10 mouse cellular contexts compared by ENCODE assay signal in the genomic region with DNA sequence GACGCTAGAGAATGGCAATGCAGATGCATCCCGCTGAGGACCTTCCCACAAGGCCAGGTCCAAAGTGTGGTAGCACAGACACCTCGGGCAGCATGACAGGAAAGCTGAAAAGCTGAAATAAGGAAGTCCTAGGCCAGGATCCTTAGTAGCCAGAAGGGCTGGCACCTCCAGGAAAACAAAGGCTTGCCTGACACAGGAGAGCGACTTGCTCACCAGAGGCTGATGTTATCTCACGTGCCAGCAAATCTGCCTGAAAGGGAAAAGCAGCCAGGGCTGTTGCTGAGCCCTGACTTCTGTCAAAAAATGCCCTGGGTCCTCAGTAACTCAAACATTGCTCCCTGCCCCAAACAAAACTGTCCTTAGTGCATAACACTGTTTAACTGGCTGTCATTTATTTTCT.
A peak's percentile ranks its signal among the peaks of the same experiment; 100 is the strongest.
DNase-seq lines count a peak whose midpoint lies in the region; ATAC-seq and TF ChIP-seq lines count a peak whose summit lies in the region.
"Had no signal": no experiment of that assay in that cellular context is flagged by ENCODE, and none has a peak within 500 bp of the region (broad histone marks: within the 10 kb centered on the region; RNA-seq: fewer than 3 reads in every experiment).

No protein-coding gene starts in this region.

- H3K27me3 ChIP-seq in kidney, adult 2 months (replicated peaks; ENCODE audit: control insufficient read depth, insufficient read depth, low read length), result no peaks in the 10 kb centered on the region
- H3K27me3 ChIP-seq in hindbrain, embryonic 11.5 days (ENCODE audit: control insufficient read depth, insufficient read depth, low read length), result peaks cover 7% of the 10 kb centered on the region
- peaks cover 64% of the 10 kb centered on the region for H3K27me3 ChIP-seq in midbrain, embryonic 10.5 days (ENCODE audit: low read depth, poor library complexity, severe bottlenecking)

- no peaks in the 10 kb centered on the region for H3K36me3 ChIP-seq in kidney, adult 2 months (ENCODE audit: control insufficient read depth, insufficient read depth, low read length)
- no peaks in the 10 kb centered on the region for H3K36me3 ChIP-seq in hindbrain, embryonic 11.5 days (ENCODE audit: control insufficient read depth, insufficient read depth, low read length)
- H3K36me3 ChIP-seq in midbrain, embryonic 10.5 days, result no peaks in the 10 kb centered on the region

- TF ChIP-seq POLR2A in kidney, adult 2 months (IDR thresholded peaks at IDR 0.05; ENCODE audit: low read depth, low read length), result no peak
- TF ChIP-seq POLR2A in cortical plate, adult 2 months (IDR thresholded peaks at IDR 0.05; ENCODE audit: extremely low read depth, insufficient read depth, low read length), result no peak

- H3K9ac ChIP-seq in hindbrain, embryonic 11.5 days (ENCODE audit: low read depth, low read length), result no peak overlapping the region

- H3K27ac ChIP-seq in kidney, adult 2 months (ENCODE audit: insufficient read depth, low read depth, low read length), result 0 out of 2 replicates have a peak overlapping the region, but pooled peaks have one; percentile 6
- peak overlapping the region; percentile 7; the same call in 1 of the 2 replicates for H3K27ac ChIP-seq in cortical plate, adult 2 months (ENCODE audit: insufficient read depth, low read length)
- no peak overlapping the region for H3K27ac ChIP-seq in hindbrain, embryonic 11.5 days (ENCODE audit: low read depth, low read length)
- H3K27ac ChIP-seq in midbrain, embryonic 10.5 days (replicated peaks), result 0 out of 2 replicates have a peak overlapping the region, but pooled peaks have one; percentile 33

- peak overlapping the region; percentile 34 for H3K4me3 ChIP-seq in kidney, adult 2 months (ENCODE audit: insufficient read depth, low read depth, low read length)
- H3K4me3 ChIP-seq in cortical plate, adult 2 months (ENCODE audit: insufficient read depth, low read length), result peak overlapping the region; percentile 59
- peak overlapping the region; percentile 70; the same call in 1 of the 2 replicates for H3K4me3 ChIP-seq in hindbrain, embryonic 11.5 days (ENCODE audit: low read depth, low read length)
- H3K4me3 ChIP-seq in midbrain, embryonic 10.5 days, result peak overlapping the region; percentile 82

- H3K9me3 ChIP-seq in hindbrain, embryonic 11.5 days (ENCODE audit: control insufficient read depth, low read length), result no peaks in the 10 kb centered on the region
- no peaks in the 10 kb centered on the region for H3K9me3 ChIP-seq in midbrain, embryonic 10.5 days (replicated peaks)

- H3K4me2 ChIP-seq in hindbrain, embryonic 11.5 days (replicated peaks; ENCODE audit: low read depth, low read length), result peak overlapping the region; percentile 86

- DNase-seq in kidney, adult 2 months, result no peak
- no peak for DNase-seq in kidney, postnatal 10 days
- DNase-seq in hindbrain, embryonic 11.5 days (ENCODE audit: low spot score), result peak; percentile 22
- no peak for DNase-seq in midbrain, embryonic 10.5 days (ENCODE audit: low spot score)
- DNase-seq in MN1 (ENCODE audit: low spot score), result no peak
- no peak for DNase-seq in left cerebral cortex, adult 8-10 months (ENCODE audit: low spot score in 2 of 2)
- no peak for DNase-seq in ovary, postnatal 36 days (ENCODE audit: low spot score)
- DNase-seq: cerebellum, adult 11 months; kidney, postnatal 36 days had no signal

- no peak for TF ChIP-seq CTCF in kidney, adult 2 months (conservative IDR thresholded peaks at IDR 0.05; ENCODE audit: insufficient read depth, insufficient read length, low read depth, low read length)
- no peak for TF ChIP-seq CTCF in cortical plate, adult 2 months (IDR thresholded peaks at IDR 0.05; ENCODE audit: extremely low read depth, insufficient read depth, low read length)

- peaks cover 3% of the 10 kb centered on the region; the same call in 1 of the 2 replicates for H3K4me1 ChIP-seq in kidney, adult 2 months (ENCODE audit: control insufficient read depth, insufficient read depth, low read length)
- H3K4me1 ChIP-seq in cortical plate, adult 2 months (ENCODE audit: control insufficient read depth, insufficient read depth, low read length), result peaks cover 3% of the 10 kb centered on the region; the same call in 1 of the 2 replicates
- H3K4me1 ChIP-seq in hindbrain, embryonic 11.5 days (replicated peaks; ENCODE audit: control insufficient read depth, insufficient read depth, low read length), result peaks cover 2% of the 10 kb centered on the region; the same call in 1 of the 2 replicates
- peaks cover 57% of the 10 kb centered on the region for H3K4me1 ChIP-seq in midbrain, embryonic 10.5 days

- 39% methylated on average over 5 of the region's 5 CpGs for WGBS in kidney, adult 2 months
- WGBS in hindbrain, embryonic 11.5 days, result 32% methylated on average over 5 of the region's 5 CpGs
- 34% methylated on average over 5 of the region's 5 CpGs for WGBS in midbrain, embryonic 10.5 days

- no peak for ATAC-seq in hindbrain, embryonic 11.5 days (ENCODE audit: low FRiP score)
